Mouse (Mus musculus): ENCODE measurements around the gene Szt2. TPM values are rescaled to one million over a fixed set of nuclear protein-coding genes. Genes with fewer than 3 reads are reported as not detected.

The Szt2 gene
- polyA plus RNA-seq, 2 experiments, result 11.7 to 37.2 TPM

DNA sequence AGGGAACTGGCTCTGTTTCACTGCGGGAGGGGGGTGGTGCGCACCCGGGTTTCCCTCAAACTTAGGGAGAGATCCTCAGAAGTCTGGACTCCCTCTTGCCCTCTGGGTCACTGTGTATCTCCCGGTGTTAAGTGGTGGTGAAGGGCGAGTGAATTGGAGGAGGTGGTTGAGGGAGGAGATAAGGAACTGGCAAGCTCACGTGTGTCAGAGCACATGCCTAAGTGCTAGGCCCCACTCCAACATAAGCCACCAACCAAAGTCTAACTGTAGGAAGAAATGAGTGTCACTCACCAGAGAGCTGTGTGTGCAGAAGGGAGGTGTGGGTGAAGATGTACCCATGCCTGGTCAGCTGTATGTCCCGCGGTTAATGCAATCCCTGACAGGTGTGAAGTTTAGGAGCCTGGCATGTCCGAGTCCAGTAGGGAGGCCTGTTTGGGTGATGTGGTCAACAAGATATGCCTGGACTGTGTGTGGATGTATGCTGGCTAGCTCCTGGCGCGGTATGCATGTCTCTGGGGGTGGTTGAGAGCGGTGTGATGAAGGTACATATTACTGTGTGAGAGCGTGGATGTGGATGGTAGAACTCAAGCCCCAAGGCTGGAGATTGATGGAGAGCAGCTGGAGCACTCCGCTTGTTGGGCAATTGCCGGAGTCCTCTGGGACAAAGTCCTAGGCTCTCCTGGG lies 19.6 kb upstream of the Szt2 start:
- Histone ChIP-seq H3K4me3 (replicated peaks; ENCODE audit: low read length) (peak overlapping the region; percentile 66), H3K36me3 (ENCODE audit: control insufficient read depth, insufficient read depth, low read length) (peaks cover 33% of the 10 kb centered on the region), H3K27me3 (ENCODE audit: control insufficient read depth, insufficient read depth, low read length) (no peaks in the 10 kb centered on the region), H3K4me1 (ENCODE audit: control insufficient read depth, insufficient read depth, low read length) (peaks cover 21% of the 10 kb centered on the region), H3K27ac (replicated peaks; ENCODE audit: low read depth, low read length) (0 out of 2 replicates have a peak overlapping the region, but pooled peaks have one; percentile 2), H3K4me2 (replicated peaks; ENCODE audit: low read depth, low read length, severe bottlenecking) (peak overlapping the region; percentile 90), H3K9me3 (ENCODE audit: control insufficient read depth, low read length) (no peaks in the 10 kb centered on the region), H3K9ac (ENCODE audit: low read depth, low read length, severe bottlenecking) (peak overlapping the region; percentile 69; the same call in 1 of the 2 replicates)
- TF ChIP-seq POLR2A (IDR thresholded peaks at IDR 0.05; ENCODE audit: borderline replicate concordance, extremely low read depth, insufficient read depth, insufficient read length), result no peak
- 30% methylated on average over 15 of the region's 15 CpGs for WGBS
- DNase-seq (ENCODE audit: low spot score), result no peak
- ATAC-seq (ENCODE audit: low FRiP score, low read depth), result no peak

DNA sequence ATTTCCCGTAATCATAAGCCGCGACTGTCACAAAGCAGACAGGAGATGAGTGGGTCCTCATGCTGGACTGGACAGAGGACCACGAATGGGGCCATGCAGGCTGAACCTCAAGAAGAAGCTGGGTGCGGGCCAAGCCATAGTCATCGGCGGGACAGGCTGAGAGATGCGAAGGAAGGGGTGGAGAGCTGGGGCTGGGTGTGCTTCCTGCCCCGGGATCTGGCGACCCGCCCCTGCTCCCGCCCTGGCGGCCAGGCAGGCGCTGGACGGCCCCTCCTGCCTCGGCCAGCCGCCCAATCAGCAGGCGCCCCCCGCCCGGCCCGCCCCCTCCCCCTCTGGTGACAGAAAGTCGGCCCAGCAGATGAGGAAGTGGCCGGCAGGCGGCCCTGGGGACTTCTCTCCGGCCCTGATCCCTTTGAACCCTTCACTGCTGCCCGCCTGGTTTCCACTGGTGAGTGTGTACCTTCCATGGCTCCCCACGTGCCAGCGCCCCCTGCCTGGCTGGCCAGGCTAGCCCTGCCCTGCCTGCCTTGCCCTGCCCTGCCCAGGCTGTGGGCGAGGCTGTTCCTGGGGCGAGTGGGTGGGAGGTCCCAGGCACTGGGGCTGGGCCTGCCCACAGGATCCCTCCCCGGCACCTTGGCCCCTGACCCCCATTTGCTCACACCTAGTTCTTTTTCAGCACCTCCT lies 18.8 kb upstream of the Szt2 start, which contains the start of gene Elovl1:
Gene Elovl1 (plus strand): TSS at position 326 of the 684 bp plus-strand sequence.
- peak within 1 kb of the TSS; percentile 69 for H3K9ac ChIP-seq (ENCODE audit: low read depth, low read length, severe bottlenecking)
- H3K27me3 ChIP-seq (ENCODE audit: control insufficient read depth, insufficient read depth, low read length), result no peaks in the 10 kb centered on the region
- peaks cover 21% of the 10 kb centered on the region for H3K4me1 ChIP-seq (ENCODE audit: control insufficient read depth, insufficient read depth, low read length)
- H3K27ac ChIP-seq (replicated peaks; ENCODE audit: low read depth, low read length), result peak within 1 kb of the TSS; percentile 73
- H3K36me3 ChIP-seq (ENCODE audit: control insufficient read depth, insufficient read depth, low read length), result peaks cover 25% of the 10 kb centered on the region
- ATAC-seq (ENCODE audit: low FRiP score, low read depth) (peak; percentile 97), DNase-seq (ENCODE audit: low spot score) (peak; percentile 88)
- H3K9me3 ChIP-seq (ENCODE audit: control insufficient read depth, low read length), result no peaks in the 10 kb centered on the region
- peak; percentile 37; the same call in 1 of the 2 replicates for TF ChIP-seq POLR2A (IDR thresholded peaks at IDR 0.05; ENCODE audit: borderline replicate concordance, extremely low read depth, insufficient read depth, insufficient read length)
- WGBS, result 2% methylated on average over 16 of the region's 31 CpGs
- H3K4me3 ChIP-seq (replicated peaks; ENCODE audit: low read length), result peak within 1 kb of the TSS; percentile 66
- peak within 1 kb of the TSS; percentile 90 for H3K4me2 ChIP-seq (replicated peaks; ENCODE audit: low read depth, low read length, severe bottlenecking)

DNA sequence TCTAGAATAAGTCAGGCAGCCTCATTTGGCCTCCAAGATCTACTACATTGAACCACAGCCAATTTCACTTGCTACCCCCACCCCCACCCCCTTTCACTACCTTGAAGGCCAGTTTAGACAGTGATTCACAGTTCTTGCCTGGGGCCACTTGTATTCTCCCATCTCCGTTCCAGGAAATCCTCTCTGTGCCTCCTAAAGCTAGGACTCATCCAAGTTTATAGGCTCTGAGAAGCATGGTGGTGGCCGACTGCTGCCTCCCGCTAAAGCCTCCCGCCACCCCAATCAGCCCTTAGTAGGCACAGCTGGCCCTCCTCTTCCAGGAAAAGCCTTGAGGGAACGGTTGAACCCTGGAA lies 18.3 kb upstream of the Szt2 start:
- H3K27ac ChIP-seq (replicated peaks; ENCODE audit: low read depth, low read length), result peak overlapping the region; percentile 68
- ATAC-seq (ENCODE audit: low FRiP score, low read depth), result peak; percentile 32
- TF ChIP-seq POLR2A (IDR thresholded peaks at IDR 0.05; ENCODE audit: borderline replicate concordance, extremely low read depth, insufficient read depth, insufficient read length), result no peak
- H3K9me3 ChIP-seq (ENCODE audit: control insufficient read depth, low read length), result no peaks in the 10 kb centered on the region
- H3K4me1 ChIP-seq (ENCODE audit: control insufficient read depth, insufficient read depth, low read length), result peaks cover 21% of the 10 kb centered on the region
- peak overlapping the region; percentile 90 for H3K4me2 ChIP-seq (replicated peaks; ENCODE audit: low read depth, low read length, severe bottlenecking)
- no peaks in the 10 kb centered on the region for H3K27me3 ChIP-seq (ENCODE audit: control insufficient read depth, insufficient read depth, low read length)
- no peak for DNase-seq (ENCODE audit: low spot score)
- 4% methylated on average over 5 of the region's 5 CpGs for WGBS
- H3K36me3 ChIP-seq (ENCODE audit: control insufficient read depth, insufficient read depth, low read length), result peaks cover 24% of the 10 kb centered on the region
- H3K4me3 ChIP-seq (replicated peaks; ENCODE audit: low read length), result peak overlapping the region; percentile 66
- peak overlapping the region; percentile 69 for H3K9ac ChIP-seq (ENCODE audit: low read depth, low read length, severe bottlenecking)

DNA sequence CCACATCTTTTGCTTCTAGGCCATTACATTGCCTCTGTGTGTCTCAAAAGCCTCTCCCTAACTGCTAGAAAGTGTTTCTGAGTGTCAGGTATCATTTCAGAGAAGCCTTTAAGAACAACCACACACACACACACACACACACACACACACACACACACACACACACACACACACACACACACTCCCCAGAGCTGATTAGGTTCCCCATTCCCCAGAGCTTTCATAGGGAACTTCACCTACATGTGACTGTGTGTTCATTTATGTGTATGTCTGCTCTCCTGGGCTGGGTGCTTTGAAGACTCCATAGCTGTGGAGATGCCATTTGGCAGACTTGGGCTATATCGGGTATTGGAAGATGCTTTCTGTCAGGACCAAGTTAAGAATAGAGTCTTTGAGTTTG lies 16.3 kb upstream of the Szt2 start:
- Histone ChIP-seq H3K36me3 (ENCODE audit: control insufficient read depth, insufficient read depth, low read length) (peaks cover 9% of the 10 kb centered on the region), H3K4me2 (replicated peaks; ENCODE audit: low read depth, low read length, severe bottlenecking) (no peak overlapping the region), H3K4me1 (ENCODE audit: control insufficient read depth, insufficient read depth, low read length) (peaks cover 21% of the 10 kb centered on the region), H3K27me3 (ENCODE audit: control insufficient read depth, insufficient read depth, low read length) (no peaks in the 10 kb centered on the region), H3K4me3 (replicated peaks; ENCODE audit: low read length) (no peak overlapping the region), H3K9me3 (ENCODE audit: control insufficient read depth, low read length) (no peaks in the 10 kb centered on the region), H3K9ac (ENCODE audit: low read depth, low read length, severe bottlenecking) (no peak overlapping the region), H3K27ac (replicated peaks; ENCODE audit: low read depth, low read length) (no peak overlapping the region)
- ATAC-seq (ENCODE audit: low FRiP score, low read depth) (no peak), DNase-seq (ENCODE audit: low spot score) (no peak)
- WGBS, result 90% methylated on average over 1 of the region's 1 CpGs
- TF ChIP-seq POLR2A (IDR thresholded peaks at IDR 0.05; ENCODE audit: borderline replicate concordance, extremely low read depth, insufficient read depth, insufficient read length), result no peak

DNA sequence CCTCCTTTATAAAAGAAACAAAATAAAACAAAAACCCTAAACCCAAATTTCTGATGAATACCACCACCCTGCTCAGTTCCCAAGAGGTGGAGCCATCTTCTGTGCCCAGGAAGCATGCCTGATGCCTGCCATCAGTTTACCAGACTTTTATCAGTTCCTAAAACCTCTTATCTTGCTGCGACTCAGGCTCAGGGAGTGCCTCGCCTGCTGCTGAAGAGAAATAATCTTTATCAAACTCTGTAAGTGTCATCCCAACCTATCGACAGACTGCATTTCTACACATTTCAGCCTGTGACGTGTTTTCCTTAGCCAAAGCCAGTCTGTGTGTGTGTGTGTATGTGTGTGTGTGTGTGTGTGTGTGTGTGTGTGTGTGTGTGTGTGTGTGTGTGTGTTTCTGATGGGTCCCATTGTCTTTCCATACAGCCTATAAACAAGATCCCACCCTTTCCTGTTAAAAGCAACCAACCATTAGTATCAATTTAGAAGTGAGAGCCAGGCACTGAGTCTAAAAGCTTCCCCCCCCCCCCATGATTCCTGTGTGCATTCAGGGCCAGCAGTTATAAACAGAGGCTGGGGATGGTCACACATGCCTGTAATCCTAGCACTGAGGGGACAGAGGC lies 15.6 kb upstream of the Szt2 start:
- DNase-seq (ENCODE audit: low spot score), result no peak
- no peak for ATAC-seq (ENCODE audit: low FRiP score, low read depth)
- no peak for TF ChIP-seq POLR2A (IDR thresholded peaks at IDR 0.05; ENCODE audit: borderline replicate concordance, extremely low read depth, insufficient read depth, insufficient read length)
- Histone ChIP-seq H3K27ac (replicated peaks; ENCODE audit: low read depth, low read length) (no peak overlapping the region), H3K4me3 (replicated peaks; ENCODE audit: low read length) (no peak overlapping the region), H3K27me3 (ENCODE audit: control insufficient read depth, insufficient read depth, low read length) (no peaks in the 10 kb centered on the region), H3K36me3 (ENCODE audit: control insufficient read depth, insufficient read depth, low read length) (peaks cover 16% of the 10 kb centered on the region), H3K4me1 (ENCODE audit: control insufficient read depth, insufficient read depth, low read length) (peaks cover 16% of the 10 kb centered on the region), H3K9ac (ENCODE audit: low read depth, low read length, severe bottlenecking) (no peak overlapping the region), H3K4me2 (replicated peaks; ENCODE audit: low read depth, low read length, severe bottlenecking) (no peak overlapping the region), H3K9me3 (ENCODE audit: control insufficient read depth, low read length) (no peaks in the 10 kb centered on the region)
- WGBS, result 82% methylated on average over 4 of the region's 4 CpGs
